Mouse (Mus musculus): ENCODE measurements around the gene Tacc3. TPM values are rescaled to one million over a fixed set of nuclear protein-coding genes. Genes with fewer than 3 reads are reported as not detected.

Tacc3 gene
- polyA plus RNA-seq, 1 experiment from 2014 or later: 332 TPM

DNA sequence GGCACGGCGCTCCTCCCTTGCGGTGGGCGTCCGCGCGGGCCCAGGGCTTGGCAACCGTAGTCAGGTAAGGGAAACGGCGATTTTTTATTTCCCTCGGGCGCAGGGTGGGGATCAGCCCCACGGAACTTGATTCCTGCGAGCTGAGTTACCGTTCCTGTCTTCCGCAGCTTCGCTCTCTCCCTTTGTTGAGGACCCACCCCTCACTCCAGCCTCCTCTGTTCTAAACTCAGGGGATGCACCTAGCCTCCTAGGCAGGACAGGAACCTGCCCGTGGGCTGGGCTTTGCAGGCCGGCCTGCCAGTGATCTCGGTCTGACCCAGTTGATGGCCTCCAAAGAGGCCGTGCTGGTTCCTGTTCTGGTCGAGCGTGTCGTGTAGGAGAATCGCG, 729 bp downstream of the Tacc3 start:
- Histone ChIP-seq H3K4me3 (ENCODE audit: low read depth, low read length) (peak overlapping the region; percentile 68), H3K36me3 (ENCODE audit: control insufficient read depth, insufficient read depth, low read length) (peaks cover 13% of the 10 kb centered on the region; the same call in 1 of the 2 replicates), H3K9ac (ENCODE audit: low read length) (peak overlapping the region; percentile 74), H3K4me2 (ENCODE audit: low read depth, low read length, severe bottlenecking) (peak overlapping the region; percentile 96), H3K9me3 (ENCODE audit: control insufficient read depth, low read length) (no peaks in the 10 kb centered on the region), H3K27ac (ENCODE audit: low read depth, low read length) (peak overlapping the region; percentile 91), H3K27me3 (ENCODE audit: control insufficient read depth, insufficient read depth, low read length) (no peaks in the 10 kb centered on the region), H3K4me1 (replicated peaks; ENCODE audit: control insufficient read depth, insufficient read depth, low read length) (peaks cover 10% of the 10 kb centered on the region; the same call in 1 of the 2 replicates)
- WGBS: 0% methylated on average over 26 of the region's 26 CpGs
- ATAC-seq (replicated peaks; ENCODE audit: low FRiP score): peak; percentile 10; the same call in 1 of the 2 replicates
- DNase-seq (ENCODE audit: low spot score): no peak

DNA sequence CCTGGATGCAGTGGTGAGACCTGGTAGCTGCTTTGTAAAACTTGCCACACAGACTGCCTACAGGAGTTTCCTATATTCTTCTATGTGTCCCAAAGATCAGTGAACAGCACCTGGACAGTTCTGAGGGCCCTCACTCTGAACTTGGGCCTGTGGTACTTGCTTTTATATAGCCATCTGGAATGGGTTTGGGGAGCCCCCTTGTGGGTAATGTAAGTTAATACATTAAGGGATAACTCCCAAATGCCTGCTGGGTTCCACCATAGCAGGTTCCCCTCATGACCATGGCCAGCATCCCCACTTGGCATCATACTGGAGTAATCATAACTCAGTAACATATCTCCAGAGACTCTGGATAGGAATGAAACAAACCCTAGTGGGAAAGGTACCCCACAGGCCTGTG, 10.3 kb downstream of the Tacc3 start:
- 0 out of 2 replicates have a peak, but pooled peaks cover 5% of the 10 kb centered on the region for H3K4me1 ChIP-seq (replicated peaks; ENCODE audit: control insufficient read depth, insufficient read depth, low read length)
- DNase-seq (ENCODE audit: low spot score): no peak
- H3K9ac ChIP-seq (ENCODE audit: low read length): no peak overlapping the region
- H3K36me3 ChIP-seq (ENCODE audit: control insufficient read depth, insufficient read depth, low read length): peaks cover 23% of the 10 kb centered on the region
- H3K4me3 ChIP-seq (ENCODE audit: low read depth, low read length): no peak overlapping the region
- no peaks in the 10 kb centered on the region for H3K27me3 ChIP-seq (ENCODE audit: control insufficient read depth, insufficient read depth, low read length)
- H3K4me2 ChIP-seq (ENCODE audit: low read depth, low read length, severe bottlenecking): no peak overlapping the region
- H3K9me3 ChIP-seq (ENCODE audit: control insufficient read depth, low read length): no peaks in the 10 kb centered on the region
- no peak overlapping the region for H3K27ac ChIP-seq (ENCODE audit: low read depth, low read length)
- ATAC-seq (replicated peaks; ENCODE audit: low FRiP score): no peak

DNA sequence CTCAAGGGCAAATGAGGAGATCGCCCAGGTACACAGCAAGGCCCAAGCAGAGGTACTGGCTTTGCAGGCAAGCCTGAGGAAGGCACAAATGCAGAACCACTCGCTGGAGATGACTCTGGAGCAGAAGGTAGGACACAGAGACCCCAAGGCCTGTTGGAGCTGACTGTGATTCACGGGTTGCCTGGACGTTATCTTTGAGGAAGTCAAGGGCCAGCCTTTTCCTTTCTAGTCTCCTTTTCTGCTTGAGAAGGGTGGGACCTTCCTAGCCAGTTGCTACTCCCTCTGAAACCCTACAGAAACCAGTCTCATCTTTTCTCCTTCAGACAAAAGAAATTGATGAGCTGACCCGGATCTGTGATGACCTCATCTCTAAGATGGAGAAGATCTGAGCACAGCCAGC, 13.7 kb downstream of the Tacc3 start:
- peaks cover 14% of the 10 kb centered on the region; the same call in 1 of the 2 replicates for H3K4me1 ChIP-seq (replicated peaks; ENCODE audit: control insufficient read depth, insufficient read depth, low read length)
- H3K9ac ChIP-seq (ENCODE audit: low read length): no peak overlapping the region
- H3K27me3 ChIP-seq (ENCODE audit: control insufficient read depth, insufficient read depth, low read length): no peaks in the 10 kb centered on the region
- peaks cover 19% of the 10 kb centered on the region for H3K36me3 ChIP-seq (ENCODE audit: control insufficient read depth, insufficient read depth, low read length)
- no peaks in the 10 kb centered on the region for H3K9me3 ChIP-seq (ENCODE audit: control insufficient read depth, low read length)
- WGBS: 88% methylated on average over 5 of the region's 5 CpGs
- no peak for ATAC-seq (replicated peaks; ENCODE audit: low FRiP score)
- H3K4me2 ChIP-seq (ENCODE audit: low read depth, low read length, severe bottlenecking): no peak overlapping the region
- no peak for DNase-seq (ENCODE audit: low spot score)
- no peak overlapping the region for H3K27ac ChIP-seq (ENCODE audit: low read depth, low read length)
- H3K4me3 ChIP-seq (ENCODE audit: low read depth, low read length): no peak overlapping the region

DNA sequence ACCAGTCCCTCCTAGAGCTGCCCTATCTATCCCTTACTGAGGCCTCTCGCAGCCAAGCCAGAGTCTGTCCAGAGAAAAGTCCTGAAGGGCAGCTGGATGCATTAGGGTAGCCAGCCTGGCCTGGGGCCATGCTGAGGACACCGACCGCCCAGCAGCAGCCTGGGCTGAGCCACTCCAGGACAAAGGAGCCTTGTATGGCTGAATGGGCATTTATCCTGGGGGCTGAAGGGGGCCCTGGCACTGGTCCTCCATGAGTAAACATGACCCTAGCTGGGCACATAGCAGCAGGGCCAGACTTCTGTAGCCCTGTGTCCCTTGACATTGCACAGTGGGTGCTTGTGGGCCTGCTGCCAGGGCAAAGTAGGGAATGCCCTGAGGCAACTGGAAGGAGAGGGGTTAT, 16.5 kb downstream of the Tacc3 start:
- Histone ChIP-seq H3K9me3 (ENCODE audit: control insufficient read depth, low read length) (no peaks in the 10 kb centered on the region), H3K27ac (ENCODE audit: low read depth, low read length) (peak overlapping the region; percentile 37; the same call in 1 of the 2 replicates), H3K9ac (ENCODE audit: low read length) (no peak overlapping the region; the same call in none of the 2 replicates), H3K36me3 (ENCODE audit: control insufficient read depth, insufficient read depth, low read length) (peaks cover 8% of the 10 kb centered on the region; the same call in 1 of the 2 replicates), H3K27me3 (ENCODE audit: control insufficient read depth, insufficient read depth, low read length) (no peaks in the 10 kb centered on the region), H3K4me1 (replicated peaks; ENCODE audit: control insufficient read depth, insufficient read depth, low read length) (peaks cover 14% of the 10 kb centered on the region; the same call in 1 of the 2 replicates), H3K4me3 (ENCODE audit: low read depth, low read length) (no peak overlapping the region), H3K4me2 (ENCODE audit: low read depth, low read length, severe bottlenecking) (no peak overlapping the region)
- 53% methylated on average over 3 of the region's 3 CpGs for WGBS
- DNase-seq (ENCODE audit: low spot score): no peak
- no peak for ATAC-seq (replicated peaks; ENCODE audit: low FRiP score)

DNA sequence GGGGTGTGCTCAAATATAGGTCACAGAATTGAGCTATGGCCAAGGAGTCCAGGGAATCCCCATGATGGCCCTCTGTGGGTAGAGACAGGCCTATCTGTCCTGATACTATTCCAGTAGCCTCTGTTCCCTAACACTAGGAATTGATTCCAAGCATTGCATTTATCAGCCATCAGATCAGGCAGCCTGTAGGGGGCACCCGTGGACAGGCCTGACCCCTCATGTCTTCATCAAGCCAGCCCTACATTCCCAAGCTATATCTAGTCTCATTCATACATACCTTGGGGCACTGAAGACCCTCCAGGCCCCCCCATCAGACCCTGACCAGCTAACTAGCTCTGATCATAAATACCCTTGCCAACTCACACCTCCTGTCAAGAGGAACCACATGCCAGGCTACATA, 18.0 kb downstream of the Tacc3 start:
- H3K27ac ChIP-seq (ENCODE audit: low read depth, low read length): no peak overlapping the region
- ATAC-seq (replicated peaks; ENCODE audit: low FRiP score) (no peak; the same call in 1 of the 2 replicates), DNase-seq (ENCODE audit: low spot score) (peak; percentile 86)
- WGBS: 3% methylated on average over 1 of the region's 1 CpGs
- H3K36me3 ChIP-seq (ENCODE audit: control insufficient read depth, insufficient read depth, low read length): peaks cover 3% of the 10 kb centered on the region; the same call in 1 of the 2 replicates
- no peak overlapping the region for H3K4me3 ChIP-seq (ENCODE audit: low read depth, low read length)
- H3K27me3 ChIP-seq (ENCODE audit: control insufficient read depth, insufficient read depth, low read length): no peaks in the 10 kb centered on the region
- peaks cover 14% of the 10 kb centered on the region; the same call in 1 of the 2 replicates for H3K4me1 ChIP-seq (replicated peaks; ENCODE audit: control insufficient read depth, insufficient read depth, low read length)
- H3K9me3 ChIP-seq (ENCODE audit: control insufficient read depth, low read length): no peaks in the 10 kb centered on the region
- no peak overlapping the region for H3K9ac ChIP-seq (ENCODE audit: low read length)
- no peak overlapping the region for H3K4me2 ChIP-seq (ENCODE audit: low read depth, low read length, severe bottlenecking)

DNA sequence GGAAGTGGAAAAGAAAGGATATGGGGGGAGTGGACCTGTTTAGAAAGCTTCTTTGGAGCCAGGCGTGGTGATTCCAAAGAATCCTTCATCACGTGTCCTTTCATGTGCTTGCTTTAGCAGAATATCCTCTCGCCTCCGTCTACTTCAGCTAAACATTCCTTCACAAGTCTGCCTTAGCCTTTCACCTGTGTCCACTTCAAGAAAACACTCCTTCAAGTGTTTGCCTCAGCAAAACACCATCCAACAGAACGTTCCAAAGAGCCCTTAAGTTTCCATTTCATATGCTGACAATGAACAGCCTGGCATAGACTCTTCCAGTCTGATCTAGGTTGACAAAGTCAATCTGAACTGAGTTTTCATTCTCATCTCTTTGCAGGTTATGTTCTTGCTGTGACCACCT, 20.3 kb downstream of the Tacc3 start:
- Histone ChIP-seq H3K4me2 (ENCODE audit: low read depth, low read length, severe bottlenecking) (no peak overlapping the region), H3K4me1 (replicated peaks; ENCODE audit: control insufficient read depth, insufficient read depth, low read length) (peaks cover 9% of the 10 kb centered on the region; the same call in 1 of the 2 replicates), H3K27ac (ENCODE audit: low read depth, low read length) (no peak overlapping the region), H3K36me3 (ENCODE audit: control insufficient read depth, insufficient read depth, low read length) (no peaks in the 10 kb centered on the region), H3K27me3 (ENCODE audit: control insufficient read depth, insufficient read depth, low read length) (no peaks in the 10 kb centered on the region), H3K4me3 (ENCODE audit: low read depth, low read length) (no peak overlapping the region), H3K9ac (ENCODE audit: low read length) (no peak overlapping the region), H3K9me3 (ENCODE audit: control insufficient read depth, low read length) (no peaks in the 10 kb centered on the region)
- no peak for ATAC-seq (replicated peaks; ENCODE audit: low FRiP score)
- 89% methylated on average over 5 of the region's 5 CpGs for WGBS
- DNase-seq (ENCODE audit: low spot score): no peak

DNA sequence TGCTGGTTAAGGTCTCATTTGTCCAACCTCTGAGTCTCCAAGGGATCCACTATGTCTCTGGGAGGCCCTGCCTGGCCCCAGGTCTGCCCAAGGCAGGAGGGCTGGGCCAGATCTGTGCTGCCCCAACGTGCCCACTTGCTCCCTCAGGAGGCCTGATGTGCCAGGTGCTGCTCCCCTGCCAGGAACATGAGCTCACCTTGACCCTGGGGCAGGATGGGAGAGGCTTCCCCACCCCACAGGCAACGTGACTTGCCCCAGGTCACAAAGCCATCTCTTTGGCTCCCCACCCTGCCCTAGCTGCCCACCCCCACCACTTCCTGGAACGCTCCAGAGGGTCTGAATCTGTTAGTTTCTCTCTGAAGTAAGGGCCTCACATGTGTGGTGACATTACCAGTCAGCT, 23.1 kb downstream of the Tacc3 start:
- WGBS: 61% methylated on average over 3 of the region's 3 CpGs
- H3K36me3 ChIP-seq (ENCODE audit: control insufficient read depth, insufficient read depth, low read length): no peaks in the 10 kb centered on the region
- no peak for ATAC-seq (replicated peaks; ENCODE audit: low FRiP score)
- DNase-seq (ENCODE audit: low spot score): no peak
- no peak overlapping the region for H3K27ac ChIP-seq (ENCODE audit: low read depth, low read length)
- no peak overlapping the region for H3K4me3 ChIP-seq (ENCODE audit: low read depth, low read length)
- no peaks in the 10 kb centered on the region for H3K27me3 ChIP-seq (ENCODE audit: control insufficient read depth, insufficient read depth, low read length)
- no peak overlapping the region for H3K9ac ChIP-seq (ENCODE audit: low read length)
- no peak overlapping the region for H3K4me2 ChIP-seq (ENCODE audit: low read depth, low read length, severe bottlenecking)
- no peaks in the 10 kb centered on the region for H3K4me1 ChIP-seq (replicated peaks; ENCODE audit: control insufficient read depth, insufficient read depth, low read length)
- H3K9me3 ChIP-seq (ENCODE audit: control insufficient read depth, low read length): no peaks in the 10 kb centered on the region

DNA sequence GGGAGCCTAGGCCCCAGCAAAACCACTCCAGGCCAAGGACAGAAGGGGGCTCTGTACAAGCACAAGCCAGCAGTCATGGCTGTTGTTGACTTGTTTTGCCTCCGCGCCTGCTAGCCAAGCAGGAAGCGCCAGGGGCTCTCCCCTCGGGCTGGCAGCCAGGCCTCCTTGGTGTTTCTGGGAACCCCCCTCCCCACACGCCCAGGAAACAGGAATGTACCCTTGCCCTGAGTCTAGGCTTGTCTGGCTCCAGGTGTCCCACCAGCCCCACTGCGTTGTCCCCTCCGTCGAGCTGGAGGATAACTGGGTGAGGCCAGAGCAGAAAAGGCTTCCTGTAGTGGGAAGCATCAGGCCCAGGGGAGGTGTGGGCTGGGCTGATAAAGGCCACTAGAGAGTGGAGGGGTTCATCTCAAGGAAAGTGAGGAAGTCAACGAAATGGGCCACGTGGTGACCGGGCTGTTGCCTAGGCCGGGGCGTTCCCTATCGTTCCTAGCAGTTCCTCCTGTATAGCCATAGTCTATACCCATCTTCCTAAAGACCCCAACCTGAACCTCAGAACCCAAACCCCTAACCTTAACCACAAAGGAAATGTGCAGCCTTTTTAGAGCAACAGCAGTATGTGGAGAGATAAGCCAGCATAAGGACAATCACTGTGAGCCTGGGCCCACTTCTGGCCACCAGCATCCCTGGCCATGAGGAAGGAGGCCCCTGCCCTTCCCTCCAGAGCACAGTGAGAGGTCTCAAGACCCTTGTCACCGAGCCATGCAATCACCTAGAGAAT, 23.9 kb downstream of the Tacc3 start:
- H3K4me3 ChIP-seq (ENCODE audit: low read depth, low read length): no peak overlapping the region
- no peaks in the 10 kb centered on the region for H3K4me1 ChIP-seq (replicated peaks; ENCODE audit: control insufficient read depth, insufficient read depth, low read length)
- H3K4me2 ChIP-seq (ENCODE audit: low read depth, low read length, severe bottlenecking): no peak overlapping the region
- DNase-seq (ENCODE audit: low spot score) (no peak), ATAC-seq (replicated peaks; ENCODE audit: low FRiP score) (no peak)
- H3K36me3 ChIP-seq (ENCODE audit: control insufficient read depth, insufficient read depth, low read length): no peaks in the 10 kb centered on the region
- no peaks in the 10 kb centered on the region for H3K9me3 ChIP-seq (ENCODE audit: control insufficient read depth, low read length)
- WGBS: 85% methylated on average over 15 of the region's 15 CpGs
- no peak overlapping the region for H3K27ac ChIP-seq (ENCODE audit: low read depth, low read length)
- no peak overlapping the region for H3K9ac ChIP-seq (ENCODE audit: low read length)
- peaks cover 3% of the 10 kb centered on the region; the same call in 1 of the 2 replicates for H3K27me3 ChIP-seq (ENCODE audit: control insufficient read depth, insufficient read depth, low read length)

DNA sequence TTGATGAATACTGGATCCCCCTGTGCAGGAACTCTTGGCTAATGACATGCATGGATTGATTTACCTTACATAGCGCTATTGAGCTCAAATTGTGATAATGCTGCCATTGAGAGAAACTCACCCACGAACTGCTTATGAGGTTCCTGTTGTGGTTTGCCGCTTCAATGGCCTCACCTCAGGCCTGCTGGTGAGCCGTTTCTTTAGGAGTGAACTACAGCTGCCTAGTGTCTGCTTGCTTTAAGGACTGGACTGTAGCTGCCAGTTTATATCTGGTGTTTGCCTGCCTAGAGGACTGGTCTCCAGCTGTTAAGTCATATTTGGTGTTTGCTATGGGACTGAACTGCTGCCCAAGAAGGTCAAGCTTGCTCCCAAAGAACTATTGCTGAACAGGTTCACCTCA, 25.0 kb downstream of the Tacc3 start:
- no peak overlapping the region for H3K4me3 ChIP-seq (ENCODE audit: low read depth, low read length)
- no peak overlapping the region for H3K27ac ChIP-seq (ENCODE audit: low read depth, low read length)
- WGBS: 69% methylated on average over 4 of the region's 4 CpGs
- H3K9ac ChIP-seq (ENCODE audit: low read length): no peak overlapping the region
- H3K4me1 ChIP-seq (replicated peaks; ENCODE audit: control insufficient read depth, insufficient read depth, low read length): no peaks in the 10 kb centered on the region
- H3K9me3 ChIP-seq (ENCODE audit: control insufficient read depth, low read length): no peaks in the 10 kb centered on the region
- H3K4me2 ChIP-seq (ENCODE audit: low read depth, low read length, severe bottlenecking): no peak overlapping the region
- peaks cover 6% of the 10 kb centered on the region; the same call in 1 of the 2 replicates for H3K27me3 ChIP-seq (ENCODE audit: control insufficient read depth, insufficient read depth, low read length)
- DNase-seq (ENCODE audit: low spot score) (no peak), ATAC-seq (replicated peaks; ENCODE audit: low FRiP score) (no peak)
- no peaks in the 10 kb centered on the region for H3K36me3 ChIP-seq (ENCODE audit: control insufficient read depth, insufficient read depth, low read length)

All from forebrain, embryonic 11.5 days (tissue).